Mouse (Mus musculus): ENCODE results near the gene Gm12166.

Gm12166 gene

DNA sequence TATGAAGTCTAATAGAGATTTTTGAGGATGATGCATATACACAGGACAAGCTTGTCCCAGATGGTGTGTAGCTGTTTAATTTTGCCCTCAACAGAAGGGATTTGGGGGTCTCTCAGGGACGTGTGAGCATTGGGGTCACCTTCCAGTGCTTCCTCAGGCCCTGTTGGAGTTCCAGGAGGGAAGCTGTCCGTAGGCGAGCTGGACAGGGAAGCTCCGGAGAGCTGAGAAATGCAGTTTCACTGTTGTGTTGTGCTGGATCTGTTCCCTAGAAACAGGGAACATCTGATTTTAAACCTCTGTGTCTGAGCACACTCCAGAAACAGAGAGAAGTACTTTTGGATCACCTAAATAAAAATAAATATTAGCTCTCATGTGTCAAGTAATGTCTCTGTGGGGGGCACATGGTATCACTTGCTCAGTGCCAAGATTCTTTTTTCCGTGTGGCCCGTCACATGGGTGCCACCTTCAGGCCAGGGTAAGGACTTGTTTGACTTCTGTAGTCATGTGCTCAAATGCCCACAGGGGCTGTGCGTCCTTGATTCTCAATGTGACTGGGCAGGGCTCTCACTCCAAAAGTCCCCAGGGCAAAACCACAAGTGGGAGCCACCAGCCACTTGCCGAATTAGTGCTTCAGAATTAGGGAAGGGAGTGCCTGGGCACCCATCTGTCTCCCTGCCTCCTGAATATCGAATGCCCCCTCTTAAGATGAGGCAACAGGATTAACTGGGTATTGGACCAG is 11.0 kb upstream of the Gm12166 start:
- POLR2A ChIA-PET, result interaction anchor here in 3 of 4 experiments (0.6 to 12.4 kb wide), 21 partner anchors 6 to 129 kb away, joined by 3 to 383 read pairs (median 5); partner anchors contain the start of gene Adam19 (in 1 of the 3)
- CTCF ChIA-PET, result no interaction called here

DNA sequence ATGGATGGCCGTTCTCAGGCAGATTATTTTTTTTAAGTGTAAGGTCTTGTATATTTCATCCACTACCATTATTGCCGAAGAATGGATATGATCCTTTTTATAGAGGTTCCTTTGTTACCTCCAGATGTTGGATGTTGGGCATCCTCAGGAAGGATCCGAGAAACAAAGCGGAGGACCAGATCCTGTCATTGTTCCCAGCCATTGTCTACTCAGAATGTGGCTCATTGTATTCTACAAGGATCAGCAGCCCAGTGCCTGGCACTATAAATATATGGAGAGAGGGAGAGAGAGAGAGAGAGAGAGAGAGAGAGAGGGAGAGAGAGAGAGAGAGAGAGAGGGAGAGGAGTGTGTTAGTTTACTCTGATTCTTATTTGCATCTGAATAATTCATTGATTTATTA is 10.4 kb upstream of the Gm12166 start:
- ChIA-PET CTCF (no interaction called here), POLR2A (interaction anchor here in 3 of 4 experiments (1.0 to 12.4 kb wide), 13 partner anchors 9 to 65 kb away, joined by 3 to 383 read pairs (median 5); no protein-coding TSS in a partner anchor)

DNA sequence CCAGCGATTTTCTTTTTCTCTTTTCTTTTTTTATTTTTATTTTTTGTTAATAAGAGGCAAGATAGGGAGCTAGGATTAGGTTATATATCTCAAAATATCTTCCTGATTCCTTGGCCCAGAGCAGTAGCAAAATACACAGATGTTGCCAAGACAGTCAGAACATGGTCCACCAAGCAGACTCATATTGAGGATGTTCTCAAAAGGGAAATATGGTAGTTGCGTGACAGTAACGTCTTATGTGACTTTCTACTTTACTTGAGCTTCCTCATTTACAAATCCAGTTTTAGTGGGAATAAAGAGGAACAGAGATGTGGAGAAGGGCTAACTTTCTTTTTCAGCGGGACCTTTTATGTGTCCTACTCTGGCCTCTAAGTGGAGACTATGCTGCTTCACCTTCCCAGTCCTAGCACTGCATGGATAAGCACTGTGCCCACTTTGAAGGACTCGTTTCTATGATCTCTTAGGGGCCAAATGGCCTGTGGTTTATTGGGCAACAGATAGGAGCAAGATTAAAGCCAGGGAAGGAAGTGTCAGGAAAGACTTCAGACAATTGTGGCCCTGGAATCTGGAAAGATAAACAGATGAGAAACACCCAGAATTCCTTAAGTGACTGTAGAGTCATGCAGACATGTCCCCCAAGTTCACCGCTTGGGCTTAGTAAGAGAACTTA is 9.8 kb upstream of the Gm12166 start:
- CTCF ChIA-PET, result no interaction called here

DNA sequence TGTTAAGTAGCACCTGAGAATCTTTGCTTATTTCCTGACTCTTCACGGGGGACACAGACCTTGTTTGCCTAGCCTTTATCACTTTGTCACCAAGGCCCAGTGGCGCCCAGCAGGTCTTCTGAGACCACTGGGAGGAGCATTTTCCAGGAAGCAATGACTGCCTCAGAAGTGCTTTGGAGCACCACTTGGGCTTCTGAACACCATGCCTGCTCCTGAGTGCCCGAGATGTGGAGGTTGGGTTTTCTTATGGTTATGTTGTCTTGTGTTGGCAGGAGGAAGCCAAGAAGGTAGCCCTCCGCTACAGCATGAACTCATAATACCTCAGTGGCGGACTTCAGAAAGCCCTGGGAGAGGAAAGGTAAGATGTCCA is 8.5 kb upstream of the Gm12166 start:
- POLR2A ChIA-PET, result interaction anchor here in 2 of 4 experiments (1.1 to 7.5 kb wide), 4 partner anchors 8 to 67 kb away, joined by 3 to 146 read pairs (median 6); no protein-coding TSS in a partner anchor
- CTCF ChIA-PET, result interaction anchor here in 1 of 4 experiments (1.8 kb wide), 1 partner anchor 10 kb away, joined by 7 read pairs; no protein-coding TSS in a partner anchor

More for the DNA sequence above, 9.8 kb upstream of the Gm12166 start:
- POLR2A ChIA-PET, result interaction anchor here in 2 of 4 experiments (1.1 to 1.7 kb wide), 2 partner anchors 9 kb away, joined by 4 to 8 read pairs; no protein-coding TSS in a partner anchor

DNA sequence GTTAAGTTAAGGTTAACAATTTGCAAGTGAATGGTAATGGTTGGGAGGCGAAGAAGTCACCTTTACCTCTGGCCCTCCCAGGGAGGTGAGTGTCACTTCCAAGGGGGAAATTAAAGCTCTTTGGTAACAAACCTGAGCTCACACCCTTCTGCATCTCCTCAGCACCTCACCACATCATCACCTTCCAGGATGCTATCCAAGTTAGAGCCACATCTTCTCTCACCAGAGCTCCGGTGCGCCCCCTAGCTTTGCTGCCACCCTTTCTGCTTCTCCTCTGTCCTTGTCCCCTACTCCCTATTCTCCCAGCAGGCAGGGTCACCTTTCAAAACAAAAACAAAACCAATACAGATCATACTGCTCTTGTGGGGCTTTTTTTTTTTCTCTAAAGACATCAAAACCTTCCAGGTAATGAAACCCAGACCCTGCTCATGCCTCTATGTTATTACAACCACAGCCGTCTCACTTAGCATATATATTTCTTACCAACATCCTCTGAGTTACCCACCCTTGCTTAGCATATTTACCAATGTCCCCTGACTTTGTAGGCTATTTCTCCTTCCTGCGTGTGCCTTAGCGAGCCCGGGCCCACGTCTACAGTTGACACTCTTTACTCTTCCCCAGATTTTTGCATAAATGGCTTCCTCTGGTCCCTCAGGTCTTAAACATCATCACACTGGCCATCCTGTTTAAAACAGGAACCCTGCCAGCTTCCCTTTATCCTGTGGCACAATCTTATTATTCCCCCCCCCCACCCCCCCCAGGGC is 7.9 kb upstream of the Gm12166 start:
- CTCF ChIA-PET, result interaction anchor here (0.6 to 1.8 kb wide), 11 partner anchors 9 to 996 kb away, joined by 3 to 7 read pairs (median 3); no protein-coding TSS in a partner anchor
- POLR2A ChIA-PET, result interaction anchor here in 2 of 4 experiments (0.9 to 7.5 kb wide), 11 partner anchors 8 to 67 kb away, joined by 3 to 164 read pairs (median 4); no protein-coding TSS in a partner anchor

DNA sequence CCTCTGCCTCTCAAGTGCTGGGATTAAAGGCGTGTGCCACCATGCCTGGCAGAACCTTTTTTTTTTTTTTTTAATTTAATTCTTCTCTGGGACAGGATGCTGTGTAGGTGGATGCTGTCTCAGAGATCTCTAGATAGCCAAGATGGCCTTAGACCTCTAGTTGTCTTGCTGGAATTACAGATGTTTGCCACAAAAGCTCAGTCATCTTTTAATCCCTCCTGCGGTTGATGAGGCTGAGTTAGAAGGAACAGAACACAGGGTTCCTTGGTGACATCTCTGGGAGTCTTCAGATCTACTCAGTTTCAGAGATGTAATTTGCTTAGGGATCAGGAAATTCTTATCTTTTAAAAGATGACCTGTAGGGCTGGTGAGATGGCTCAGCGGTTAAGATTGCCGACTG is 6.8 kb upstream of the Gm12166 start:
- POLR2A ChIA-PET, result interaction anchor here in 3 of 4 experiments (0.6 to 7.5 kb wide), 7 partner anchors 9 to 66 kb away, joined by 3 to 164 read pairs (median 5); no protein-coding TSS in a partner anchor

DNA sequence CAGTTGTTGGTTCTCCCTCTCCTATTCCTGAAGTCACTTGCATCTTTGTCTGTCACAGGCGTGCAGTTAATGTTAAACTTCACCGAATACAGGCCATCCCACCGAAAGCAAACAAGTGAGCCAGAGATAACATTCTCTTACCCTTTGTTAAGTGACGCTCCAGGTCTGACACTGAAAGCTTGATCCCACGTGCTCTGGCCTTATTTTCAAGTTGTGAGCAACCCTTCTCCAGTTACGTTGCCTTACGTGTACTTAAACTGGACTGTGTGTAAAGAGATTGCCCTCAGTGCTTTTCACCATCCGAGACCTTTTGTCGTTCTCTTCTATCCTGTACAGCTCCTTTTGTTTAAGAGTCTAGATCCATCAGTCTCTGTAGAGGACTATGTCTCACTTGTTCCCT is 5.9 kb upstream of the Gm12166 start:
- ChIA-PET POLR2A (interaction anchor here in 3 of 4 experiments (0.6 to 7.5 kb wide), 9 partner anchors 10 to 79 kb away, joined by 3 to 164 read pairs (median 6); partner anchors contain the start of gene Sox30 (in 1 of the 3)), CTCF (interaction anchor here in 1 of 4 experiments (0.7 kb wide), 1 partner anchor 168 kb away, joined by 5 read pairs; no protein-coding TSS in a partner anchor)

More for the DNA sequence above, 6.8 kb upstream of the Gm12166 start:
- CTCF ChIA-PET, result interaction anchor here in 1 of 4 experiments (0.7 kb wide), 1 partner anchor 168 kb away, joined by 5 read pairs; no protein-coding TSS in a partner anchor

DNA sequence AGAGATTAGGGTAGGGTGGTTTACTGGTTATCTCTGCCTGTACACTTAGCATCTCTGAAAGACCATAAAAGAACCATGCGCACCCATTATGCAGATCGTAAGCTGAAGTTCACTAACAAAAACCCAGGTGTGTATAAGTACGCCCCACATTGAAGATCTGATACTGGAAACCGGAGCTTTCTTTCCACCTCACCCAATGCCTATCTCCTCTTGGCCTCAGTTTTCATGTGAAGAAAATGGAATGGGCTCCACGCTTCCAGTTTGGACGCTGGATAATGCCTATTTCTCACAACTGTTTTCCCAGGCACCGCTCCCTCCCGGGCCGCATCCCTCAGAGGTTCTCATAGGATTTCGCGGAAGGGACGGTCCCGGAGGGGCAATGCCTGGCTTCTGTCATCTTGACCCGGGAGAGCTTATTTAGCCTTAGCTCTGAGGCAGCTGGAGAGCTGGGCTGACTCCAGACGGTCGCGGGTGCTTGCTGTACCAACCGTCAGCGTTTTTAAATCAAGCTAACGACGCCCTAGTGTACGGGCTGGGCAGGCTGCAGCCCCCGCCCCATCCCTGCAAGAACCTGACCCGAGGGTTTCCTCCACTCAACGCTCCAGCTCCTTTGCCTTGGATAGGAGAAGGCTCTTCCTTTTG is 4.8 kb upstream of the Gm12166 start:
- POLR2A ChIA-PET, result interaction anchor here (0.5 to 7.5 kb wide), 51 partner anchors 9 to 788 kb away, joined by 3 to 164 read pairs (median 4); partner anchors contain the start of genes Sox30 (in 1 of the 4) and Thg1l (in 1 of the 4)
- CTCF ChIA-PET, result interaction anchor here (0.5 to 1.4 kb wide), 13 partner anchors 8 to 220 kb away, joined by 3 to 5 read pairs (median 3); partner anchors contain the start of gene Lsm11 (in 1 of the 4)

DNA sequence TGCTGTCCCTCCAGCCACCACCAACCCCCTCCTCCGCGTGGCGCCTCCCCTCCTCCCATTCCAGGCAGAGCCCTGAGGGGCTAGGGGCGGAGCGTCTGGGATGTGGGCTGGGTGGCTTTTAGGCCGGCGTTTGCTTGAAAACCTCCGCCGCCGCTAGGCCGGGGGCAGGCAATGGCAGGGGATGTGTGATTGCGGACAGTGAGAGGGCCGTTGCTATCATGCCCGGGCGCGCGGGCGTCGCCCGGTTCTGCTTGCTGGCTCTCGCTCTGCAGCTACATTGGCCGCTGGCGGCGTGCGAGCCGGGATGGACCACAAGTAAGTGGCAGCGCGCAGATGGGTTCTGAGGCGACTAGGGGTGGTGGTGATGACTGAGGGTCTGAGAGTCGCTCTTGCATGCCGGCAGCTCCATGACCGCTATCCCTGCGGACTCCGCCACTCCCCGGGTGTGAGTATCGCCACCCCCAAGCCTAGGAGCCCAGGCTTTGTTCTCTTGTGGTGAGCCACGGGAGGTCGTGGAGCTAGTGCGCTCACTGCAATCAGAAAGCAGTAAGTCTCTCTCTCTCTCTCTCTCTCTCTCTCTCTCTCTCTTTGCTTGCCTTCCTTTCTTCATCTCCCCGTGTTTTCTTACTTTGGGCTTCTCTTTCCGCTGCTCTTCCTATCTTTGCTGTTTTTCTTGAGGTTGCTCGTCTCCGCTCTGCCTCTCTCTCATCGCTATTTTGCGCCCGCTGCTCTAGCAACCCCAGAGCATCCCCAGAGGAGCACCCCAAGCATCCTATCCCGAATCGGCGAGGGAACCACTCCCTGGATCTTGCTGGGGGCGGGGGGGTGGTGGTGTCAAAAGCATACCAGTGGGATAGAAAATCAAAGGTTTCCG is 4.0 kb upstream of the Gm12166 start, which contains the start of gene Adam19:
Adam19 (plus strand) TSS at position 97 of the 874 bp plus-strand sequence.
- ChIA-PET CTCF (interaction anchor here in 3 of 4 experiments (0.5 to 3.0 kb wide), 14 partner anchors 9 to 221 kb away, joined by 3 to 14 read pairs (median 3); partner anchors contain the start of gene Lsm11 (in 1 of the 3)), POLR2A (interaction anchor here (0.5 to 7.5 kb wide), 52 partner anchors 9 to 1399 kb away, joined by 3 to 164 read pairs (median 5); partner anchors contain the start of gene Thg1l (in 1 of the 4))

DNA sequence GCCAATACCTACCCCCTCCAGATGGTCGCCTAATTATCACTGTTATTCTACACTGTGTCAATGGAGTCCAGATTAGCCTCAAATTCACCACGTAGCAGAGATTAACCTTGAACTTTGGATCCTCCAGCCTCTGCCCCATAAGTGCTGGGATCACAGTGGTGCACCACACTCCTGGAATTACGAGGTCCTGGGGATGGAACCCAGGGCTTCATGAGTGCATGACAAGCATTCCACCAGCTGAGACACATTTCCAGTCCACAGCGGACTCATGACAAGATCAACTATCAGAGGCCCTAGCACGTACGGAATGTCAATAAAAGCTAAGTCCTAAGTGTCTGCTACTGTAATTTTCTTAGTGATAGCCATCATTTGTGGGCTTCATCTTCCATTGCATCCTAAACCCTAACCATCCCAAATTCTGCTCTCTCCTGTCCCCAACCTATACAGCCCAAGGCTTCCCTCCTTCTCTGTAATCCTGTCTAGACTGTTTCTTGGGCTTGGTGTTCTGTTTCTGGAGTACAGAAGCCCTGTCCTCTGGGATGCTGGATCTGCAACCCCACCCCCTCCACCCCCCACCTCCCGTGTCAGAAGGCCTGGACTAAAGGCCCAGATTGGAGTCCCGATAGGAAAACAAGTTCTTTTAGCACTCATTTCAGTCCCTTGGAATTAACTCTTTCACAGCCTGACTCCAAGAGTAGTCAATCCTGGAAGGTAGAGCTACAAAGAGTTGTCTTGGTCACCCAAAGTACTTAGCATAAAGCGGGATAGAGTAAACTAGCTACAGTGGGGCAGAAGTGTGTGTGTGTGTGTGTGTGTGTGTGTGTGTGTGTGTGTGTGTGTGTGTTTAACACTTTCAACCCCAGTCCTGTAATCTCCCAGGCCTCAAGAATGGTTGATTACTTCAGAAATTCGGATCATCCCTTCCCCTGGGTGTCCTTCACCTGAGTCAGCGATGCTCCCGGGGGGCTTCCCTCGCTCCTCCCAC is 3.1 kb upstream of the Gm12166 start:
- ChIA-PET CTCF (interaction anchor here in 3 of 4 experiments (1.0 to 3.0 kb wide), 5 partner anchors 16 to 176 kb away, joined by 3 to 14 read pairs (median 4); no protein-coding TSS in a partner anchor), POLR2A (interaction anchor here (0.6 to 7.5 kb wide), 35 partner anchors 10 to 1400 kb away, joined by 3 to 164 read pairs (median 6); partner anchors contain the start of gene Thg1l (in 1 of the 4))

DNA sequence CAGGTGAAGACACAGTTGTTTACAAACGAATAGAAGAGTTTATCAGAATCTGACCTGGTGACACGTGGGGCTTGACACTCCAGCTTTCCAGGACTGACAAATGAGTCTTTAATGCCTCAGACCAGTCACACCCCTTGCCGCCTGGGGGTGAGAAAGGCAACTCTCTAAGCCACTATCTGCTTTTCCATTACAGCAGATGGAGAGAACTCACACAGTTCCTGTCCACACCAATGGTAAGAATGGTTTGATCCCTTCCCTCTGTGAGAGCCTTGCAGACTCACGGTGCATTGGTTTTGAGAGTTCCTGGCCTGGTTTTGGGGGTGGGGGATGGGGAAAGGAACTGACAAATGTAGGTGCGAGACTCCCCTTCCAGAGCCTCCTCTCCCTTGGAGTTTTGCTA is 2.2 kb upstream of the Gm12166 start:
- CTCF ChIA-PET, result interaction anchor here in 1 of 4 experiments (1.4 to 3.0 kb wide), 2 partner anchors 17 to 73 kb away, joined by 4 to 14 read pairs; no protein-coding TSS in a partner anchor
- POLR2A ChIA-PET, result interaction anchor here in 2 of 4 experiments (0.9 to 7.5 kb wide), 9 partner anchors 14 to 73 kb away, joined by 3 to 164 read pairs (median 7); no protein-coding TSS in a partner anchor

DNA sequence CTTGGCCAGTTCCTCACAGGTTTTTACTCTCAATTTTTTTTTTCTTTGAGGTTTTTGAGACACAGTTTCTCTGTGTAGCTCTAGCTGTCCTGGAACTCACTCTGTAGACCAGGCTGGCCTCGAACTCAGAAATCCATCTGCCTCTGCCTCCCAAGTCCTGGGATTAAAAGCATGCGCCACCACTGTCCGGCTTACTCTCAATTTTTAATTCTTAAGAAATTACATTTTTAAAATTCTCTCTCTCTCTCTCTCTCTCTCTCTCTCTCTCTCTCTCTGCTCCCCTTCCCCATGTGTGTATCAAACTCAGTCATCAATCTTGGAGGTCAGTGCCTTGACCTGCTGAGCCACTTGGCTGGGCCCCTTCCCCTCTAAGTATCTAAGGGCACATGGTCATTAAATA is 1.3 kb upstream of the Gm12166 start:
- POLR2A ChIA-PET, result interaction anchor here in 2 of 4 experiments (0.6 to 7.5 kb wide), 6 partner anchors 15 to 237 kb away, joined by 3 to 146 read pairs (median 4); no protein-coding TSS in a partner anchor
- CTCF ChIA-PET, result interaction anchor here in 2 of 4 experiments (0.6 to 3.0 kb wide), 4 partner anchors 12 to 199 kb away, joined by 3 to 14 read pairs (median 4); no protein-coding TSS in a partner anchor

DNA sequence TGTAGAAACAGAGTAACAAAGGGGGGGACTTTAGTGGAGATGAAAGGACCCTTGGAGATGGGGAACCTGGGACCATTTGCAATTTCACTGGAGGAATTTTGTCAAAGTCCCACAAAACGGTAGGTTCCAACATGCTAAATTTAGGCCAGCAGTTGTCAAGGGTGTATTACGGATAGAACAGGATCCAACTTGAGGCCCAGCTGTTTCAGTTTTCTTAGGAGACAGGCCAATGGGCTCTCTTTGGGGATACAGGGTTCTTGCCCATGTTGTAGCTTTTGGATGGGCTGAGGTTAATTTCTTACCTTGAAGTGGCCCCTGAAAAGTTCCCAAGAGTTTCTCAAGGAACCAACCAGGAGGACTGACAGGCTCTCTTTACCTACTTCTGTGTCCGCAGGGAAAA is 4.9 kb downstream of the Gm12166 start:
- CTCF ChIA-PET, result no interaction called here

DNA sequence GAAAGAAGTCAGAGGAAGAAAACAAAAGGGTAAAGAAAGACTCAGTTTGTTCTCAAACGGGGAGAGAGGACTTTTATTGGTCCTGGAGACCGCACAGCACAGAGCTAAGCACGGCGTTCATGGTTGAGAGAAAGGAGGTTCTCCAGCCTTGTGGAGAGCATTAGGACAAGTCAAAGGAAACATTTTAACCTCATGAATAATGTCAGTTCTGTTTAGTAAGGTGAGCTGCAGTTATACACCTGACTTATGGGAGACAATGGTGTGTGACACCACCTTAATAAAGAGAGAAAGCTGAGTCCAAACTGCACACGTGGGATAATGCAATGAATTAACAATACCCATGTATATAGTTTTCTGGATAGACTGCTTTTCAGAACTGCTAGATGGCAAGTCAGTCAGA is 7.3 kb downstream of the Gm12166 start:
- CTCF ChIA-PET, result interaction anchor here in 3 of 4 experiments (0.6 to 1.5 kb wide), 3 partner anchors 15 to 298 kb away, joined by 3 to 5 read pairs (median 4); no protein-coding TSS in a partner anchor

More for the DNA sequence above, 4.9 kb downstream of the Gm12166 start:
- POLR2A ChIA-PET, result interaction anchor here in 1 of 4 experiments (0.6 to 0.8 kb wide), 2 partner anchors 23 to 228 kb away, joined by 3 read pairs; no protein-coding TSS in a partner anchor

More for the DNA sequence above, 7.3 kb downstream of the Gm12166 start:
- POLR2A ChIA-PET, result interaction anchor here in 2 of 4 experiments (0.7 to 1.3 kb wide), 2 partner anchors 12 to 13 kb away, joined by 3 to 4 read pairs; partner anchors contain the start of gene Adam19 (in 1 of the 2)
